In the genomic region with DNA sequence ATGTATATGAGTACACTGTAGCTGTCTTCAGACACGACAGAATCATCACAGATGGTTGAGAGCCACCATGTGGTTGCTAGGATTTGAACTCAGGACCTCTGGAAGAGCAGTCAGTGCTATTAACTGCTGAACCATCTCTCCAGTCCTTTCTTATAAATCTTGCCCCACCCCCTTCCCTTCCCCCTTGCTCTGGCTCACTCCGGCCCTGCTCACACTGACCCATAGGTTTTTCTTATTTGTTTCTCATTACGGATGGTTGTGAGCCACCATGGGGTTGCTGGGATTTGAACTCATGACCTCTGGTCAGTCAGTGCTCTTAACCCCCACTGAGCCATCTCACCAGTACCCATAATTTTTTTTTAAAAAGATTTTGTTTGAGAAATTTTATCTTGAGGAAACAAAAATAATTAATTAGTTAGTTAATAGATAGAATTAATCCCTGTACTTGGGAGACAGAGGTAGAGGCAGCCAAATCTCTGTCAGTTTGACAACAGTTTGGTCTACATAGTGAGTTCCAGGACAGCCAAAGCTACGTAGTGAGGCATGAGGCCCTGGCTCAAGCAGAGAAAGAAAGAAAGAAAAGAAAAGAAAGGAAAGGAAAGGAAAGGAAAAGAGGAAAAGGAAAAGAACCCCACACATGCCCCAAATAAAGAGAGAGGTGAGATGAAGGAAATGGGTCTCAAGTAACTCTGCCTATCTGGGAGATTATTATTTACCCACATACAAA, we compare ENCODE assay signal across 8 mouse cellular contexts. TPM values are rescaled to one million over a fixed set of nuclear protein-coding genes. Genes with fewer than 3 reads are reported as not detected.
DNase-seq lines count a peak whose midpoint lies in the region; ATAC-seq lines count a peak whose summit lies in the region.
"Had no signal": no experiment of that assay in that cellular context is flagged by ENCODE, and none has a peak within 500 bp of the region (broad histone marks: within the 10 kb centered on the region; RNA-seq: fewer than 3 reads in every experiment).

No protein-coding gene starts in this region.

- DNase-seq in kidney, postnatal 4 days: no peak
- no peak for DNase-seq in forebrain, embryonic 11.5 days (ENCODE audit: low spot score)
- no peak for DNase-seq in thymus, postnatal 14 days
- DNase-seq in layer of hippocampus, adult 11-12 months (ENCODE audit: low spot score): no peak

- H3K4me1 ChIP-seq in kidney, embryonic 16.5 days (ENCODE audit: insufficient read depth, low read length): peaks cover 45% of the 10 kb centered on the region
- H3K4me1 ChIP-seq in forebrain, embryonic 11.5 days (replicated peaks; ENCODE audit: control insufficient read depth, insufficient read depth, low read length): peaks cover 29% of the 10 kb centered on the region
- H3K4me1 ChIP-seq in intestine, embryonic 15.5 days (replicated peaks): peaks cover 51% of the 10 kb centered on the region
- H3K4me1 ChIP-seq in neural tube, embryonic 15.5 days: peaks cover 57% of the 10 kb centered on the region

- no peaks in the 10 kb centered on the region for H3K9me3 ChIP-seq in kidney, embryonic 16.5 days (ENCODE audit: low read length)
- no peaks in the 10 kb centered on the region for H3K9me3 ChIP-seq in forebrain, embryonic 11.5 days (ENCODE audit: control insufficient read depth, low read length)
- H3K9me3 ChIP-seq in intestine, embryonic 15.5 days: no peaks in the 10 kb centered on the region
- no peaks in the 10 kb centered on the region for H3K9me3 ChIP-seq in neural tube, embryonic 15.5 days (replicated peaks)

- H3K9ac ChIP-seq in kidney, embryonic 16.5 days (replicated peaks; ENCODE audit: low read length): no peak overlapping the region
- peak overlapping the region; percentile 20; the same call in 1 of the 2 replicates for H3K9ac ChIP-seq in forebrain, embryonic 11.5 days (ENCODE audit: low read length)
- no peak overlapping the region; the same call in 1 of the 2 replicates for H3K9ac ChIP-seq in intestine, embryonic 15.5 days
- no peak overlapping the region for H3K9ac ChIP-seq in neural tube, embryonic 15.5 days (replicated peaks)

- no peak overlapping the region for H3K4me3 ChIP-seq in kidney, embryonic 16.5 days (ENCODE audit: low read length)
- no peak overlapping the region for H3K4me3 ChIP-seq in forebrain, embryonic 11.5 days (ENCODE audit: low read depth, low read length)
- H3K4me3 ChIP-seq in intestine, embryonic 15.5 days (replicated peaks): no peak overlapping the region
- H3K4me3 ChIP-seq in neural tube, embryonic 15.5 days (replicated peaks): no peak overlapping the region
- H3K4me3 ChIP-seq: erythroblast, embryonic 14.5 days had no signal

- no peak for ATAC-seq in kidney, embryonic 16.5 days (ENCODE audit: low FRiP score, low TSS enrichment)
- ATAC-seq in forebrain, embryonic 11.5 days (replicated peaks; ENCODE audit: low FRiP score): no peak
- no peak for ATAC-seq in intestine, embryonic 15.5 days
- no peak for ATAC-seq in neural tube, embryonic 15.5 days (ENCODE audit: low FRiP score)

- peak overlapping the region; percentile 82 for H3K27ac ChIP-seq in kidney, embryonic 16.5 days (ENCODE audit: low read length)
- peak overlapping the region; percentile 63 for H3K27ac ChIP-seq in forebrain, embryonic 11.5 days (ENCODE audit: low read depth, low read length)
- H3K27ac ChIP-seq in intestine, embryonic 15.5 days: peak overlapping the region; percentile 81
- peak overlapping the region; percentile 74 for H3K27ac ChIP-seq in neural tube, embryonic 15.5 days (replicated peaks)

- no peaks in the 10 kb centered on the region for H3K36me3 ChIP-seq in kidney, embryonic 16.5 days (ENCODE audit: insufficient read depth, low read length)
- H3K36me3 ChIP-seq in forebrain, embryonic 11.5 days (ENCODE audit: control insufficient read depth, insufficient read depth, low read length): no peaks in the 10 kb centered on the region
- H3K36me3 ChIP-seq in intestine, embryonic 15.5 days: no peaks in the 10 kb centered on the region
- no peaks in the 10 kb centered on the region for H3K36me3 ChIP-seq in neural tube, embryonic 15.5 days

- H3K27me3 ChIP-seq in kidney, embryonic 16.5 days (ENCODE audit: insufficient read depth, low read length): no peaks in the 10 kb centered on the region
- no peaks in the 10 kb centered on the region for H3K27me3 ChIP-seq in forebrain, embryonic 11.5 days (ENCODE audit: control insufficient read depth, insufficient read depth, low read length)
- no peaks in the 10 kb centered on the region for H3K27me3 ChIP-seq in intestine, embryonic 15.5 days (replicated peaks)
- H3K27me3 ChIP-seq in neural tube, embryonic 15.5 days (replicated peaks): no peaks in the 10 kb centered on the region

- peak overlapping the region; percentile 14; the same call in 1 of the 2 replicates for H3K4me2 ChIP-seq in kidney, embryonic 16.5 days (replicated peaks; ENCODE audit: low read depth, low read length)
- H3K4me2 ChIP-seq in forebrain, embryonic 11.5 days (ENCODE audit: low read depth, low read length, severe bottlenecking): peak overlapping the region; percentile 24; the same call in 1 of the 2 replicates
- H3K4me2 ChIP-seq in intestine, embryonic 15.5 days (replicated peaks): peak overlapping the region; percentile 22
- H3K4me2 ChIP-seq in neural tube, embryonic 15.5 days: peak overlapping the region; percentile 22

- 38% methylated on average over 4 of the region's 4 CpGs for WGBS in kidney, embryonic 16.5 days
- WGBS in forebrain, embryonic 11.5 days: 25% methylated on average over 4 of the region's 4 CpGs
- 45% methylated on average over 4 of the region's 4 CpGs for WGBS in intestine, embryonic 15.5 days
- WGBS in neural tube, embryonic 15.5 days: 23% methylated on average over 4 of the region's 4 CpGs

RNA-seq across cellular contexts. Expression of gene Socs3, which starts 30.7 kb away (rescaled TPM):
- polyA plus RNA-seq in kidney, embryonic 16.5 days (2015; fragmentation: Nextera tagmentation; extraction: Ambion mirVana): 14.6 and 15.9 TPM in 2 replicates
- 5.4 and 5.9 TPM in 2 replicates for polyA plus RNA-seq in forebrain, embryonic 11.5 days (2014; fragmentation: Nextera tagmentation; extraction: Ambion mirVana)
- 18.4 and 19.1 TPM in 2 replicates for polyA plus RNA-seq in intestine, embryonic 15.5 days (2015; fragmentation: Nextera tagmentation; extraction: Ambion mirVana)
- polyA plus RNA-seq in neural tube, embryonic 15.5 days (2015; fragmentation: Nextera tagmentation; extraction: Ambion mirVana): 6.7 and 13.2 TPM in 2 replicates

RNA-seq across cellular contexts. Expression of gene Pgs1, which starts 46.9 kb away (rescaled TPM):
- 37.5 and 41.8 TPM in 2 replicates for polyA plus RNA-seq in kidney, embryonic 16.5 days (2015; fragmentation: Nextera tagmentation; extraction: Ambion mirVana)
- 43.4 and 45.7 TPM in 2 replicates for polyA plus RNA-seq in forebrain, embryonic 11.5 days (2014; fragmentation: Nextera tagmentation; extraction: Ambion mirVana)
- polyA plus RNA-seq in intestine, embryonic 15.5 days (2015; fragmentation: Nextera tagmentation; extraction: Ambion mirVana): 32.6 and 33.5 TPM in 2 replicates
- 60.7 and 62.8 TPM in 2 replicates for polyA plus RNA-seq in neural tube, embryonic 15.5 days (2015; fragmentation: Nextera tagmentation; extraction: Ambion mirVana)
